Mouse (Mus musculus): ENCODE data around the gene D430041D05Rik. TPM values are rescaled to one million over a fixed set of nuclear protein-coding genes. Genes with fewer than 3 reads are reported as not detected.

D430041D05Rik gene
- total RNA-seq, 2 experiments from 2014 or later: 81.2 to 87.4 TPM

GRCm38 (mm10) chr2:104282835-104283234 is 128.0 kb downstream of the D430041D05Rik start:
- Histone ChIP-seq H3K27ac (no peak overlapping the region), H3K4me3 (no peak overlapping the region)
- no peak for DNase-seq (ENCODE audit: low spot score in 2 of 2)
- no peak for TF ChIP-seq CTCF (conservative IDR thresholded peaks at IDR 0.05)

GRCm38 (mm10) chr2:104267049-104267448 is 143.8 kb downstream of the D430041D05Rik start:
- no peak for DNase-seq (ENCODE audit: low spot score in 2 of 2)
- no peak for TF ChIP-seq CTCF (conservative IDR thresholded peaks at IDR 0.05)
- H3K4me3 ChIP-seq: no peak overlapping the region
- no peak overlapping the region for H3K27ac ChIP-seq

- TF ChIP-seq CTCF (conservative IDR thresholded peaks at IDR 0.05): no peak
- no peak overlapping the region; the same call in 1 of the 2 replicates for H3K27ac ChIP-seq
- no peak for DNase-seq (ENCODE audit: low spot score in 2 of 2)
- H3K4me3 ChIP-seq: no peak overlapping the region
These were observed 149.1 kb downstream of the D430041D05Rik start for GRCm38 (mm10) chr2:104261741-104262067.

GRCm38 (mm10) chr2:104260920-104261740 is 149.7 kb downstream of the D430041D05Rik start:
- H3K4me3 ChIP-seq: no peak overlapping the region
- no peak for DNase-seq (ENCODE audit: low spot score in 2 of 2)
- no peak for TF ChIP-seq CTCF (conservative IDR thresholded peaks at IDR 0.05)
- H3K27ac ChIP-seq: peak overlapping the region; percentile 10; the same call in 1 of the 2 replicates

- H3K27ac ChIP-seq: no peak overlapping the region
- no peak overlapping the region; the same call in 1 of the 2 replicates for H3K4me3 ChIP-seq
- no peak for TF ChIP-seq CTCF (conservative IDR thresholded peaks at IDR 0.05)
- no peak for DNase-seq (ENCODE audit: low spot score in 2 of 2)
These were observed 154.2 kb downstream of the D430041D05Rik start for GRCm38 (mm10) chr2:104256585-104256984.

GRCm38 (mm10) chr2:104254944-104255343 is 155.9 kb downstream of the D430041D05Rik start:
- DNase-seq (ENCODE audit: low spot score in 2 of 2): no peak
- Histone ChIP-seq H3K4me3 (no peak overlapping the region), H3K27ac (no peak overlapping the region)
- no peak for TF ChIP-seq CTCF (conservative IDR thresholded peaks at IDR 0.05)

- TF ChIP-seq CTCF (conservative IDR thresholded peaks at IDR 0.05): no peak
- no peak for DNase-seq (ENCODE audit: low spot score in 2 of 2)
- Histone ChIP-seq H3K4me3 (no peak overlapping the region), H3K27ac (peak overlapping the region; percentile 28; the same call in 1 of the 2 replicates)
These were observed 157.5 kb downstream of the D430041D05Rik start for GRCm38 (mm10) chr2:104253341-104253740.

GRCm38 (mm10) chr2:104251647-104252046 is 159.2 kb downstream of the D430041D05Rik start:
- Histone ChIP-seq H3K27ac (peak overlapping the region; percentile 20; the same call in 1 of the 2 replicates), H3K4me3 (no peak overlapping the region)
- DNase-seq (ENCODE audit: low spot score in 2 of 2): peak in 1 of 2 experiments; percentile 46
- no peak for TF ChIP-seq CTCF (conservative IDR thresholded peaks at IDR 0.05)

GRCm38 (mm10) chr2:104249856-104250255 is 161.0 kb downstream of the D430041D05Rik start:
- no peak for TF ChIP-seq CTCF (conservative IDR thresholded peaks at IDR 0.05)
- DNase-seq (ENCODE audit: low spot score in 2 of 2): no peak
- no peak overlapping the region for H3K27ac ChIP-seq
- no peak overlapping the region for H3K4me3 ChIP-seq

GRCm38 (mm10) chr2:104246851-104247250 is 164.0 kb downstream of the D430041D05Rik start:
- Histone ChIP-seq H3K27ac (no peak overlapping the region), H3K4me3 (no peak overlapping the region)
- no peak for DNase-seq (ENCODE audit: low spot score in 2 of 2)
- TF ChIP-seq CTCF (conservative IDR thresholded peaks at IDR 0.05): no peak

- no peak for TF ChIP-seq CTCF (conservative IDR thresholded peaks at IDR 0.05)
- Histone ChIP-seq H3K27ac (no peak overlapping the region), H3K4me3 (no peak overlapping the region)
- DNase-seq (ENCODE audit: low spot score in 2 of 2): no peak
These were observed 168.8 kb downstream of the D430041D05Rik start for GRCm38 (mm10) chr2:104242055-104242454.

GRCm38 (mm10) chr2:104237141-104237540 is 173.7 kb downstream of the D430041D05Rik start:
- TF ChIP-seq CTCF (conservative IDR thresholded peaks at IDR 0.05): no peak
- DNase-seq (ENCODE audit: low spot score in 2 of 2): no peak
- no peak overlapping the region for H3K4me3 ChIP-seq
- peak overlapping the region; percentile 46; the same call in 1 of the 2 replicates for H3K27ac ChIP-seq

- DNase-seq (ENCODE audit: low spot score in 2 of 2): no peak
- Histone ChIP-seq H3K27ac (no peak overlapping the region), H3K4me3 (no peak overlapping the region)
- no peak for TF ChIP-seq CTCF (conservative IDR thresholded peaks at IDR 0.05)
These were observed 180.4 kb downstream of the D430041D05Rik start for GRCm38 (mm10) chr2:104230444-104230843.

- no peak overlapping the region for H3K27ac ChIP-seq
- no peak for DNase-seq (ENCODE audit: low spot score in 2 of 2)
These were observed 184.8 kb downstream of the D430041D05Rik start for GRCm38 (mm10) chr2:104226057-104226456.

More at GRCm38 (mm10) chr2:104226057-104226456, 184.8 kb downstream of the D430041D05Rik start:
- TF ChIP-seq CTCF (conservative IDR thresholded peaks at IDR 0.05): no peak
- H3K4me3 ChIP-seq: no peak overlapping the region

Measured in layer of hippocampus, adult 2 months (tissue).